Mouse (Mus musculus) CH12.LX (cell line): ENCODE measurements at regions not wholly inside any gene's neighbourhood (a gene's known extent, or its start where the extent isn't known, plus 50 kb on each side); places are given as distances from the start of the nearest gene placed in this dataset.

ENCODE experiments used
- CTCF ChIP-seq, 2 experiments: IDR thresholded peaks in 1 of 2; conservative IDR thresholded peaks in 1 of 2; 2 replicates each; pipeline ENCODE4 v1.5.1; 2011 to 2012; ENCODE audit warnings: low read depth in 2 of 2, low read length in 2 of 2, improper control_type of control experiment in 1 of 2, inconsistent platforms in 1 of 2, mild to moderate bottlenecking in 1 of 2, moderate library complexity in 1 of 2
- E2F4 ChIP-seq: IDR thresholded peaks from 2 replicates; pipeline ENCODE4 v1.6.1; 2011; ENCODE audit warnings: low read depth, low read length, improper control_type of control experiment; ENCODE audit not compliant: insufficient replicate concordance
- EP300 ChIP-seq: IDR thresholded peaks from 2 replicates; pipeline ENCODE4 v1.6.1; 2011; ENCODE audit warnings: low read length, improper control_type of control experiment
- HCFC1 ChIP-seq: IDR thresholded peaks from 2 replicates; pipeline ENCODE4 v1.6.1; 2012; ENCODE audit warnings: low read depth, mild to moderate bottlenecking, inconsistent platforms, low read length, improper control_type of control experiment
- MAFK ChIP-seq: IDR thresholded peaks from 2 replicates; pipeline ENCODE4 v1.6.1; 2011; ENCODE audit warnings: low read length, improper control_type of control experiment; ENCODE audit not compliant: insufficient replicate concordance
- MAX ChIP-seq: IDR thresholded peaks from 2 replicates; pipeline ENCODE4 v1.6.1; 2011; ENCODE audit warnings: low read length, improper control_type of control experiment
- POLR2A ChIP-seq: IDR thresholded peaks from 2 replicates; pipeline ENCODE4 v1.6.1; 2011; ENCODE audit warnings: low read depth, mild to moderate bottlenecking, improper control_type of control experiment, low read length
- USF2 ChIP-seq: conservative IDR thresholded peaks from 2 replicates; pipeline ENCODE4 v1.6.1; 2011; ENCODE audit warnings: low read depth, low read length, improper control_type of control experiment
- ZMIZ1 ChIP-seq: IDR thresholded peaks from 2 replicates; pipeline ENCODE4 v1.6.1; 2012; ENCODE audit warnings: low read depth, mild to moderate bottlenecking, inconsistent platforms, low read length, improper control_type of control experiment

- TF ChIP-seq HCFC1 (no peak), MAFK (no peak), E2F4 (no peak), POLR2A (no peak), CTCF (conservative IDR thresholded peaks at IDR 0.05 in 1 of 2, IDR thresholded peaks at IDR 0.05 in 1 of 2; ENCODE audit: low read depth in 2 of 2, low read length in 2 of 2) (no peak), MAX (no peak), EP300 (no peak), ZMIZ1 (no peak), USF2 (no peak)
These were observed 58.7 kb upstream of the Arhgap29 start for GRCm38 (mm10) chr3:121893606-121894005.
